Mouse (Mus musculus) hindbrain, postnatal 0 days (tissue): ENCODE results near the gene Defb35. TPM values are rescaled to one million over a fixed set of nuclear protein-coding genes. Genes with fewer than 3 reads are reported as not detected.
"Not testable (repeated sequence)": the region's sequence is repeated elsewhere in the genome, so short reads cannot be mapped to it uniquely, and the experiment has no call there.

ENCODE experiments used
- ATAC-seq: fragments of 200-750 bp; cut with Nextera tagmentation; 2 replicates; pipeline ENCODE4 v1.8.0; 2017; ENCODE audit warnings: mild to moderate bottlenecking, moderate TSS enrichment, moderate library complexity
- DNase-seq: peaks from one replicate; pipeline ENCODE4 v3.0.0-alpha.2; 2015; ENCODE audit warnings: low spot score
- H3K27ac ChIP-seq: fragments of 300-500 bp; sonication (generic); 2 replicates; pipeline ENCODE4 v1.5.1; 2014; ENCODE audit warnings: mild to moderate bottlenecking
- H3K27me3 ChIP-seq: fragments of 300-500 bp; sonication (generic); 2 replicates; pipeline ENCODE4 v1.6.1; 2014; ENCODE audit warnings: low read length, mixed read lengths; ENCODE audit not compliant: insufficient read depth
- H3K36me3 ChIP-seq: fragments of 300-500 bp; sonication (generic); 2 replicates; pipeline ENCODE4 v1.6.1; 2014; ENCODE audit warnings: low read length, mixed read lengths; ENCODE audit not compliant: insufficient read depth
- H3K4me1 ChIP-seq: fragments of 300-500 bp; sonication (generic); 2 replicates; pipeline ENCODE4 v1.6.1; 2014; ENCODE audit warnings: antibody characterized with exemption, low read length, mixed read lengths; ENCODE audit not compliant: insufficient read depth
- H3K4me2 ChIP-seq: fragments of 300-500 bp; sonication (generic); 2 replicates; pipeline ENCODE4 v1.6.1; 2014; ENCODE audit warnings: low read depth, mild to moderate bottlenecking, low read length, moderate library complexity, mixed read lengths
- H3K4me3 ChIP-seq: fragments of 300-500 bp; sonication (generic); 2 replicates; pipeline ENCODE4 v1.5.1; 2014; ENCODE audit warnings: low read length
- H3K9ac ChIP-seq: fragments of 300-500 bp; sonication (generic); replicated peaks from 2 replicates; pipeline ENCODE4 v1.6.1; 2014; ENCODE audit warnings: mild to moderate bottlenecking, low read length, moderate library complexity, mixed read lengths
- H3K9me3 ChIP-seq: fragments of 300-500 bp; sonication (generic); 2 replicates; pipeline ENCODE4 v1.6.1; 2016; ENCODE audit warnings: low read length, mixed read lengths
- CTCF ChIP-seq: IDR thresholded peaks from 2 replicates; pipeline ENCODE4 v1.5.1; 2016; ENCODE audit warnings: antibody characterized with exemption, control low read depth, low read depth
- WGBS: fragments of 180-500 bp; shearing (Covaris S2); extraction: QIAGEN DNeasy Blood & Tissue Kit; methylation state at CpG from one replicate; pipeline ENCODE4 v1.1.7; 2014; 5-methylcytosine and 5-hydroxymethylcytosine counted together
- polyA plus RNA-seq: library from polyadenylated mRNA; unstranded; fragments of >200 nt; fragmentation: Nextera tagmentation; extraction: Ambion mirVana; gene quantifications from 2 replicates; pipeline ENCODE4 v1.2.1, GENCODE M21; 2015
- total RNA-seq: library from RNA; depleted of rRNA; stranded (reverse); fragments of >200 nt; gene quantifications from 2 replicates; pipeline ENCODE4 v1.2.3, GENCODE M21; 2014; rRNA removed

The Defb35 gene
- not detected in 2 replicates for total RNA-seq
- not detected in 2 replicates for polyA plus RNA-seq

DNA sequence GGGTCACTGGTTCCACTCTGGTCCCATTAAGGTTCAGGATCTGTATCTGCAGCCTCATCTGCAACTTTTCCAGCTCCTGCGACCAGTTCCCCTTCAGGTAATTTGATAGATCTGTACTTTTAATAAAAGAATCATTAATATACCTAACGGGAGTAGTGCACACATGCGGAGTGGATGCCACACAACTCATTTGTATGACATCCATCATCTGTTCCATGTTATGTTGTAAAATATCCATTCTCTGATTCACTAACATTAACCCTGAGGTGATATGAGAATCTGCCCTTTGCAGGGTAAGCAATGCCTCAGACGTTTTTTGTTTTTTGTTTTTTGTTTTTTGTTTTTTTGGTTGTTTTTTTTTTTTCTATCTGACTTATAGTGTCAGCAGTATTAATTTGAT, at the start of gene Defb35:
Gene Defb35, plus strand, starts transcription at position 301 of the 400 bp plus-strand sequence.
- not testable (repeated sequence) for H3K9me3 ChIP-seq, DNase-seq, H3K27ac ChIP-seq, H3K36me3 ChIP-seq, H3K4me1 ChIP-seq, ATAC-seq, H3K4me3 ChIP-seq, H3K27me3 ChIP-seq, H3K9ac ChIP-seq, H3K4me2 ChIP-seq
- 87% methylated on average over 4 of the region's 4 CpGs for WGBS

DNA sequence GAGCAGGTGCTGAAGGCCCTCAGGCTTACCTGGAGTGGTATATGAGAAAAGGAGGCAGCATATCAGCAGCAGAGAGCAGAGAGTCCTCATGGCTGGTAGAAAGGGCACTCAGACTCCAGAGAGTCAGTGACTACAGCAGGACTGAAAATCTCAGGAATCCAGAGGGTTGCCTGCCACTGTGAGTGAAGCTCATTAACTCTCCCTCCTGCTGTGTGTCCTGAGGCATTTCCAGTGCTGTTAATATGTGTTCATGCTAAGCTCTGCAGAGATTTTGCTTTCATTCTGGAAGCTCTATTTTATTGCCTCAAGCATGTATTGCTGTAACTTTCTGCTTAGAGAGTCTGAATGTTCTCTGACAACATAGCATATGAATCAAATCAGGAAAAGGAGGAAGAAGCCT, 31.9 kb upstream of the Defb35 start, which contains the start of gene Defb11:
Gene Defb11, minus strand, starts transcription at position 123 of the 400 bp plus-strand sequence.
- not testable (repeated sequence) for H3K4me3 ChIP-seq, H3K4me2 ChIP-seq, H3K9ac ChIP-seq, H3K27me3 ChIP-seq, H3K36me3 ChIP-seq, H3K9me3 ChIP-seq, H3K27ac ChIP-seq, H3K4me1 ChIP-seq
- ATAC-seq (peak; percentile 63; the same call in 1 of the 2 replicates), DNase-seq (peak; percentile 7)

DNA sequence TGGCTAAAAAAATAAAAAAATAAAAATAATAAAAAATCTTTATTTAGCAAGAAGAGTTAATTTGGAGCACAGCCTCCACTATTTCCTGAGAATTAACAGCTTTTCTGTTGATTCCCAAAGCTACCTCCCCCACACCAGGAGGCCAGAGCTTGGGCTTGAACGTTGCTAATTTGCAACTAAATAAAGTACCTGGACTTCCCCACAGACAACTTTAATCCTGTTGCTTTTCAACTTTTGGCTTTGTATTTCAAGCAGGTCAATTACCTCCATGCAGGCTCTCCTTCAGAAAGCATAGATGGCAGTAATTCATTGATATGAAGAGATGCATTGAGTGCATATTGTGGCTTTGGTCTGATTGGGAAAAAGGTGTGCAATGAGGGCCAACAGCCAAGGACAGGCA, 26.2 kb upstream of the Defb35 start:
- no peak for DNase-seq
- Histone ChIP-seq H3K4me2 (no peak overlapping the region), H3K9me3 (no peaks in the 10 kb centered on the region), H3K27ac (no peak overlapping the region), H3K27me3 (no peaks in the 10 kb centered on the region), H3K9ac (no peak overlapping the region), H3K36me3 (no peaks in the 10 kb centered on the region), H3K4me1 (no peaks in the 10 kb centered on the region), H3K4me3 (no peak overlapping the region)
- no peak for ATAC-seq
- no peak for TF ChIP-seq CTCF
- WGBS = 4% methylated on average over 1 of the region's 1 CpGs

DNA sequence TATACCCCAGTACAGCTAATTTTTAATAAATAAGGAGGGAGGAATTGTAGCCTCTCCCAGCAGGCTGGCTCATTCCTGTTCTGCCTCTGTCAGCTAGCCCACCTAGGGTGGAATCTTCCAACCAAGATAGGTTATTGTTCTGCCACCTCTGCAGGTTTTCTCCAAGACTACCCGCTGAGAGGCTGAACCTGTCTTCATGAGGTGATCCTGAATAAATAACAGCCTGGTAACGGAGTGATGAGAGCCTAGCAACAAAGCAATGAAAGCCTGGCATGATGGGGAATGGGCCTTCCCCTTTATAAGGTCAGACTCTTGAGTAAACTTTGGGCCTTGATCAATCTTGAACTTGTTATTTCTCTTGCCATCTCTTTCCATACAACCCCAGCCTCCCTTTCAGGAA, 25.6 kb upstream of the Defb35 start:
- H3K4me1 ChIP-seq = no peaks in the 10 kb centered on the region
- H3K27ac ChIP-seq = no peak overlapping the region
- DNase-seq = no peak
- no peak overlapping the region for H3K4me2 ChIP-seq
- H3K4me3 ChIP-seq = no peak overlapping the region
- no peak overlapping the region for H3K9ac ChIP-seq
- TF ChIP-seq CTCF = no peak
- ATAC-seq = no peak
- no peaks in the 10 kb centered on the region for H3K36me3 ChIP-seq
- 25% methylated on average over 2 of the region's 2 CpGs for WGBS
- no peaks in the 10 kb centered on the region for H3K27me3 ChIP-seq
- no peaks in the 10 kb centered on the region for H3K9me3 ChIP-seq

DNA sequence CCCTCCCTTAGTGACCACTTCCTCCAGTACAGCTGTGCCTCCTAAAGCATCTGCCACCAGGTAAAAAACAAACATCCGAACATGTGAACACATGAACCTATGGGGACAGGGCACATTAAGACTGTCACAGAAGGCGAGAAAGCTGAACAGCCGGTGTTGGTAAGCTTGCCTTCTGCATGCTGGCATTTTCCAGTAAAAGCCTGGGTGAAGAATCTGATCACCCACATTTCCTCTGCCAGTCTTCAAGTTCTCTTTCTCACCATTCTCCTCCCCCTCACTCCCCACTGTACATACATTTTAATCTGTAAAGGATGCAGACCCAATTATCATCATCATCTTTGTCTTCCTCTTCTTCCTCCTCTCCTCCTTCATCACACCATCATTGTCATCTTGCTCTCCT, 22.5 kb upstream of the Defb35 start:
- no peak for DNase-seq
- Histone ChIP-seq H3K4me1 (no peaks in the 10 kb centered on the region), H3K4me2 (no peak overlapping the region), H3K4me3 (no peak overlapping the region), H3K36me3 (no peaks in the 10 kb centered on the region), H3K27me3 (no peaks in the 10 kb centered on the region), H3K9ac (no peak overlapping the region), H3K27ac (no peak overlapping the region), H3K9me3 (no peaks in the 10 kb centered on the region)
- TF ChIP-seq CTCF = no peak
- 87% methylated on average over 3 of the region's 3 CpGs for WGBS
- no peak for ATAC-seq

DNA sequence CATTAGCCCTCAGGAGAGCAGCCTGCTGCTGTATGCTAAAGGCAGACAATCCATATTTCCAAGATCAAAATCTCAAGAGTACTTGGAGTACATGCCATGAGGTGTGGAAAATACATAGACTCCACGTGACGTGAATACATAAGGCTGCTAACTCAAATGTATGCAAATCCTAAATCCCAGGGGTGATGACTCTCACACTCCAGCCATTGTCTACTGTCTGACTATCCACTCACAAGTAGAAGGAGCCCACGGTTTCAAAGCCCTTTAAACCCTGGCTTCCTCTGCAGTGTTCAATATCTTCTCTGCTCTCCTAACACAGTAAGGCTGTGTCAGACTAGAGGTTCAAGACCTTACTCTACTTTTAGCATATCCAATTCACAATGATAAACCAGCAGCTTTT, 7.4 kb upstream of the Defb35 start:
- not testable (repeated sequence) for ATAC-seq, H3K36me3 ChIP-seq, H3K4me1 ChIP-seq, H3K27me3 ChIP-seq, H3K4me2 ChIP-seq, H3K9me3 ChIP-seq, DNase-seq, H3K9ac ChIP-seq, H3K4me3 ChIP-seq, H3K27ac ChIP-seq
- 70% methylated on average over 3 of the region's 3 CpGs for WGBS

DNA sequence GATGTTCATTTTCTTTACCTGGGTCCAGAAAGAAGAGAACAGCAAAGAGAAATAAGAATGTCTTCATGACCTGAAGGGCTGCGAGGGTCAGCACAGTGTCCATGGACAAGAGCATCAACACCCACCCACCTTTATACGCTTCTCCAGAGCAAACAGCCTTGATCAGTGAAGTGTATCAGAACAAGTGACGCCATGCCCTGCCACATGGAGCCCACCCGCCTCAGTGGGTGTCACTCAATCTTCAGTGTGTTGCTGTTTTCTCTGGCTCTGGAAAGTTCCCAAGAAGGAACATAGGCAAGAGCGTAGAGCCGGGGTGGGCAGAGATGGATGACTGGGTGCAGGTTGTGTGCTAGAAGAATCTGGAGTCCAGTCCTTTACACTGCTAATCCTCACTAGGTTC, 5.5 kb upstream of the Defb35 start, which contains the start of gene Defb15:
Gene Defb15, minus strand, starts transcription at position 101 of the 400 bp plus-strand sequence.
- WGBS = 91% methylated on average over 6 of the region's 6 CpGs
- Histone ChIP-seq H3K27ac (no peak within 1 kb of the TSS), H3K27me3 (no peaks in the 10 kb centered on the region), H3K4me1 (no peaks in the 10 kb centered on the region), H3K4me2 (no peak within 1 kb of the TSS), H3K9ac (no peak within 1 kb of the TSS), H3K4me3 (no peak within 1 kb of the TSS), H3K36me3 (no peaks in the 10 kb centered on the region), H3K9me3 (no peaks in the 10 kb centered on the region)
- ATAC-seq = no peak
- TF ChIP-seq CTCF = no peak
- DNase-seq = no peak
